Mouse (Mus musculus) heart, postnatal 0 days (tissue): Measurements from ENCODE around the gene Tomm20. TPM values are rescaled to one million over a fixed set of nuclear protein-coding genes. Genes with fewer than 3 reads are reported as not detected.

Source experiments
- ATAC-seq: fragments of 200-750 bp; cut with Nextera tagmentation; 2 replicates; pipeline ENCODE4 v1.8.0; 2017; ENCODE audit warnings: low read depth, moderate number of reproducible peaks, moderate library complexity; ENCODE audit not compliant: insufficient read depth
- DNase-seq: peaks from one replicate; pipeline ENCODE4 v3.0.0-alpha.2; 2016; ENCODE audit warnings: low spot score
- H3K27ac ChIP-seq: fragments of 300-500 bp; sonication (generic); 2 replicates; pipeline ENCODE4 v1.5.1; 2014; ENCODE audit warnings: low read depth, mild to moderate bottlenecking
- H3K27me3 ChIP-seq: fragments of 300-500 bp; sonication (generic); 2 replicates; pipeline ENCODE4 v1.6.1; 2014; ENCODE audit warnings: low read length, mixed read lengths; ENCODE audit not compliant: control insufficient read depth, insufficient read depth
- H3K36me3 ChIP-seq: fragments of 300-500 bp; sonication (generic); replicated peaks from 2 replicates; pipeline ENCODE4 v1.6.1; 2014; ENCODE audit warnings: low read length, mixed read lengths; ENCODE audit not compliant: control insufficient read depth, insufficient read depth
- H3K4me1 ChIP-seq: fragments of 300-500 bp; sonication (generic); 2 replicates; pipeline ENCODE4 v1.6.1; 2014; ENCODE audit warnings: antibody characterized with exemption; ENCODE audit not compliant: control insufficient read depth, insufficient read depth
- H3K4me2 ChIP-seq: fragments of 300-500 bp; sonication (generic); 2 replicates; pipeline ENCODE4 v1.6.1; 2014; ENCODE audit warnings: low read depth, mild to moderate bottlenecking, low read length, moderate library complexity
- H3K4me3 ChIP-seq: fragments of 300-500 bp; sonication (generic); 2 replicates; pipeline ENCODE4 v1.5.1; 2014; ENCODE audit warnings: low read depth, low read length
- H3K9ac ChIP-seq: fragments of 300-500 bp; sonication (generic); replicated peaks from 2 replicates; pipeline ENCODE4 v1.6.1; 2014; ENCODE audit warnings: low read depth, low read length, mixed read lengths
- H3K9me3 ChIP-seq: fragments of 300-500 bp; sonication (generic); replicated peaks from 2 replicates; pipeline ENCODE4 v1.6.1; 2016; ENCODE audit warnings: low read length; ENCODE audit not compliant: control insufficient read depth
- CTCF ChIP-seq: IDR thresholded peaks from 2 replicates; pipeline ENCODE4 v1.5.1; 2016; ENCODE audit warnings: antibody characterized with exemption, control low read depth, low read depth
- EP300 ChIP-seq: IDR thresholded peaks from 2 replicates; pipeline ENCODE4 v1.6.1; 2016; ENCODE audit warnings: antibody characterized with exemption, low read depth
- WGBS: fragments of 180-500 bp; shearing (Covaris S2); extraction: QIAGEN DNeasy Blood & Tissue Kit; methylation state at CpG from one replicate; pipeline ENCODE4 v1.1.7; 2014; 5-methylcytosine and 5-hydroxymethylcytosine counted together
- polyA plus RNA-seq: library from polyadenylated mRNA; unstranded; fragments of >200 nt; fragmentation: Nextera tagmentation; extraction: Ambion mirVana; gene quantifications from 2 replicates; pipeline ENCODE4 v1.2.1, GENCODE M21; 2015
- total RNA-seq: library from RNA; depleted of rRNA; stranded (reverse); fragments of >200 nt; gene quantifications from 2 replicates; pipeline ENCODE4 v1.2.3, GENCODE M21; 2014; ENCODE audit warnings: low replicate concordance

The Tomm20 gene
- total and polyA plus RNA-seq, 2 experiments from 2014 or later = 65.3 to 213 TPM

DNA sequence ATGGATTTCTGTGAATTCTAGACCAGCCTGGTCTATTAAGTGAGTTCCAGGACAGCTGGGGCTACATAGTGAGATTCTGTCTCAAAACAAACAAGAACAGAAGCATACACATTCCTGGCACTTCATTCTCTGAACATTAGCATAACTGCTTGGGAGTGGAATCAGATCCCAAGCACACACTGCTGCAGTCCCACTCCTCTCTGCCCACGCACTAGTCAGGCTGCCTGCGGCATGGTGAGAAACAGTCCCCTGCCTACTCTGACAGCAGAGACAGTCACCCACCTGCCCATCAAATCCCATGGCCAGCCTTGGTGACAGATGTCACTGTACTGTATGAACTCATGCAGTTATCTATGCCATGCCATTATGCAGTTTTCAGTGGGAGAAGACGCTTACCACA lies 15.9 kb upstream of the Tomm20 start:
- WGBS = 93% methylated on average over 3 of the region's 3 CpGs
- TF ChIP-seq EP300 = no peak
- no peak for TF ChIP-seq CTCF
- Histone ChIP-seq H3K4me1 (no peaks in the 10 kb centered on the region), H3K27me3 (no peaks in the 10 kb centered on the region), H3K9ac (no peak overlapping the region), H3K36me3 (peaks cover 70% of the 10 kb centered on the region), H3K27ac (no peak overlapping the region), H3K9me3 (no peaks in the 10 kb centered on the region), H3K4me3 (no peak overlapping the region), H3K4me2 (no peak overlapping the region)
- no peak for DNase-seq
- ATAC-seq = no peak

GRCm38 (mm10) chr8:126951900-126952636 lies 6.4 kb upstream of the Tomm20 start:
- no peak overlapping the region for H3K4me3 ChIP-seq
- WGBS = 81% methylated on average over 11 of the region's 11 CpGs
- H3K36me3 ChIP-seq = peaks cover 61% of the 10 kb centered on the region
- DNase-seq (no peak), ATAC-seq (no peak)
- TF ChIP-seq CTCF = no peak
- TF ChIP-seq EP300 = no peak
- H3K4me1 ChIP-seq = no peaks in the 10 kb centered on the region
- H3K27me3 ChIP-seq = no peaks in the 10 kb centered on the region
- H3K4me2 ChIP-seq = no peak overlapping the region
- no peak overlapping the region for H3K27ac ChIP-seq
- no peak overlapping the region for H3K9ac ChIP-seq
- no peaks in the 10 kb centered on the region for H3K9me3 ChIP-seq

GRCm38 (mm10) chr8:126949527-126949926 lies 3.9 kb upstream of the Tomm20 start:
- 65% methylated on average over 2 of the region's 2 CpGs for WGBS
- peaks cover 43% of the 10 kb centered on the region for H3K36me3 ChIP-seq
- no peak for DNase-seq

GRCm38 (mm10) chr8:126946444-126946843 lies 800 bp upstream of the Tomm20 start:
- H3K4me1 ChIP-seq = peaks cover 14% of the 10 kb centered on the region
- H3K4me2 ChIP-seq = no peak overlapping the region
- H3K9me3 ChIP-seq = no peaks in the 10 kb centered on the region
- no peak overlapping the region for H3K4me3 ChIP-seq
- peak overlapping the region; percentile 96; the same call in 1 of the 2 replicates for H3K27ac ChIP-seq
- TF ChIP-seq CTCF (no peak), EP300 (no peak)
- no peak for ATAC-seq
- H3K9ac ChIP-seq = no peak overlapping the region
- no peaks in the 10 kb centered on the region for H3K27me3 ChIP-seq
- H3K36me3 ChIP-seq = peaks cover 22% of the 10 kb centered on the region
- no peak for DNase-seq
- WGBS = 70% methylated on average over 7 of the region's 7 CpGs

More at GRCm38 (mm10) chr8:126949527-126949926, 3.9 kb upstream of the Tomm20 start:
- TF ChIP-seq CTCF (peak; percentile 18; the same call in 1 of the 2 replicates), EP300 (no peak)
- H3K9ac ChIP-seq = no peak overlapping the region
- H3K4me1 ChIP-seq = no peaks in the 10 kb centered on the region; the same call in 1 of the 2 replicates
- no peak overlapping the region for H3K4me3 ChIP-seq
- H3K4me2 ChIP-seq = no peak overlapping the region
- no peak for ATAC-seq
- H3K9me3 ChIP-seq = no peaks in the 10 kb centered on the region
- H3K27ac ChIP-seq = no peak overlapping the region
- H3K27me3 ChIP-seq = no peaks in the 10 kb centered on the region

- H3K4me1 ChIP-seq = peaks cover 14% of the 10 kb centered on the region
- no peak for TF ChIP-seq CTCF
- no peak for TF ChIP-seq EP300
- no peaks in the 10 kb centered on the region for H3K9me3 ChIP-seq
- peaks cover 8% of the 10 kb centered on the region for H3K36me3 ChIP-seq
- peak overlapping the region; percentile 96 for H3K27ac ChIP-seq
- H3K9ac ChIP-seq = peak overlapping the region; percentile 98
- H3K27me3 ChIP-seq = no peaks in the 10 kb centered on the region
- H3K4me3 ChIP-seq = peak overlapping the region; percentile 94
- H3K4me2 ChIP-seq = peak overlapping the region; percentile 91
- peak; percentile 55 for DNase-seq
- ATAC-seq = peak; percentile 73
- under 1% methylated on average over 46 of the region's 46 CpGs for WGBS
Measured at GRCm38 (mm10) chr8:126944781-126945691, 608 bp downstream of the Tomm20 start.
